Comparison of ENCODE assay signal across 8 mouse cellular contexts in the genomic region with DNA sequence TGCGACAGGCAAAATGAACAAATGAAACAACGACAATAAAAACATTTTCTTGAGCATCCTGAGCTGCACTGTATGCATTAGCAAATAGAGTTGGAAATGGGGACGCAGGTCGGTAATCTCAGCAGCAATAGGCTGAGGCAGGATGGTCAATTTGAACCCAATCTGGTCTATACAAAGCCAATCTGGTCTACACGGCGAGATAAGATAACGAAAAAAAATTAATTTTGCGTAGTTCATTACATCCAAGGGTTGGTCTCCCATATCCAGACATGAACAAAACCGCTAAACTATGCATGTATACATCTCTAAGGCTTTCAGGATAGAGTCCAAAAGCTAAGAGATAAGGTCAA. TPM values are rescaled to one million over a fixed set of nuclear protein-coding genes. Genes with fewer than 3 reads are reported as not detected.
A peak's percentile ranks its signal among the peaks of the same experiment; 100 is the strongest.
DNase-seq lines count a peak whose midpoint lies in the region; ATAC-seq and TF ChIP-seq lines count a peak whose summit lies in the region.

No protein-coding gene starts in this region.

- H3K9ac ChIP-seq in heart, embryonic 12.5 days = peak overlapping the region; percentile 70
- H3K9ac ChIP-seq in ES-Bruce4 (ENCODE audit: low read depth, poor library complexity, severe bottlenecking) = peak overlapping the region; percentile 84
- H3K9ac ChIP-seq in forebrain, embryonic 16.5 days (replicated peaks; ENCODE audit: low read depth, low read length) = peak overlapping the region; percentile 78
- peak overlapping the region; percentile 80 for H3K9ac ChIP-seq in liver, postnatal 0 days (replicated peaks)

- H3K4me1 ChIP-seq in heart, embryonic 12.5 days (replicated peaks) = no peaks in the 10 kb centered on the region
- peaks cover 1% of the 10 kb centered on the region for H3K4me1 ChIP-seq in ES-Bruce4 (ENCODE audit: control insufficient read depth, insufficient read depth, low read length)
- peaks cover 9% of the 10 kb centered on the region for H3K4me1 ChIP-seq in forebrain, embryonic 16.5 days (replicated peaks; ENCODE audit: control insufficient read depth, insufficient read depth, low read length)
- H3K4me1 ChIP-seq in liver, postnatal 0 days (ENCODE audit: insufficient read depth) = peaks cover 10% of the 10 kb centered on the region; the same call in 1 of the 2 replicates

- no peak for TF ChIP-seq CTCF in ES-Bruce4 (IDR thresholded peaks at IDR 0.05; ENCODE audit: low read depth, low read length)
- TF ChIP-seq CTCF in liver, postnatal 0 days (IDR thresholded peaks at IDR 0.05; ENCODE audit: low read depth) = no peak

- H3K9me3 ChIP-seq in heart, embryonic 12.5 days (replicated peaks) = no peaks in the 10 kb centered on the region
- H3K9me3 ChIP-seq in ES-Bruce4 (replicated peaks; ENCODE audit: control insufficient read depth, insufficient read depth, low read length, poor library complexity, severe bottlenecking) = no peaks in the 10 kb centered on the region
- no peaks in the 10 kb centered on the region for H3K9me3 ChIP-seq in forebrain, embryonic 16.5 days (ENCODE audit: control insufficient read depth, low read length)
- H3K9me3 ChIP-seq in liver, postnatal 0 days (ENCODE audit: low read length) = no peaks in the 10 kb centered on the region

- DNase-seq in heart, adult 11 months = no peak
- DNase-seq in liver, postnatal 0 days = no peak
- no peak for DNase-seq in left cerebral cortex, adult 18-20 months (ENCODE audit: low spot score in 2 of 2)
- DNase-seq in testis, postnatal 10 days (ENCODE audit: low spot score) = no peak
- DNase-seq in right cerebral cortex, adult 2 months (ENCODE audit: low spot score in 2 of 2) = no peak

- TF ChIP-seq EP300 in ES-Bruce4 (IDR thresholded peaks at IDR 0.05; ENCODE audit: insufficient read depth, low read depth, low read length) = no peak
- no peak for TF ChIP-seq EP300 in liver, postnatal 0 days (IDR thresholded peaks at IDR 0.05; ENCODE audit: low read depth)

- no peaks in the 10 kb centered on the region for H3K27me3 ChIP-seq in heart, embryonic 12.5 days (replicated peaks)
- no peaks in the 10 kb centered on the region for H3K27me3 ChIP-seq in ES-Bruce4 (ENCODE audit: control insufficient read depth, insufficient read depth, low read length, poor library complexity, severe bottlenecking)
- H3K27me3 ChIP-seq in forebrain, embryonic 16.5 days (replicated peaks; ENCODE audit: control insufficient read depth, insufficient read depth, low read length) = no peaks in the 10 kb centered on the region
- no peaks in the 10 kb centered on the region for H3K27me3 ChIP-seq in liver, postnatal 0 days (ENCODE audit: insufficient read depth, low read length)

- peak overlapping the region; percentile 83 for H3K4me3 ChIP-seq in heart, embryonic 12.5 days
- peak overlapping the region; percentile 99 for H3K4me3 ChIP-seq in ES-Bruce4 (ENCODE audit: low read depth, low read length)
- peak overlapping the region; percentile 82 for H3K4me3 ChIP-seq in forebrain, embryonic 16.5 days (replicated peaks; ENCODE audit: low read length)
- H3K4me3 ChIP-seq in liver, postnatal 0 days (ENCODE audit: low read depth, low read length) = peak overlapping the region; percentile 82

- TF ChIP-seq POLR2A in ES-Bruce4 (IDR thresholded peaks at IDR 0.05; ENCODE audit: insufficient read depth, low read length) = no peak

- peak overlapping the region; percentile 75 for H3K27ac ChIP-seq in heart, embryonic 12.5 days (ENCODE audit: poor library complexity, severe bottlenecking)
- H3K27ac ChIP-seq in ES-Bruce4 (ENCODE audit: insufficient read depth, low read length) = peak overlapping the region; percentile 23; the same call in 1 of the 2 replicates
- peak overlapping the region; percentile 90 for H3K27ac ChIP-seq in forebrain, embryonic 16.5 days (ENCODE audit: low read length)
- H3K27ac ChIP-seq in liver, postnatal 0 days (ENCODE audit: low read depth) = peak overlapping the region; percentile 84

- peak overlapping the region; percentile 75 for H3K4me2 ChIP-seq in heart, embryonic 12.5 days
- peak overlapping the region; percentile 84 for H3K4me2 ChIP-seq in forebrain, embryonic 16.5 days (ENCODE audit: low read length)
- H3K4me2 ChIP-seq in liver, postnatal 0 days (ENCODE audit: low read depth, low read length) = peak overlapping the region; percentile 78

- H3K36me3 ChIP-seq in heart, embryonic 12.5 days = no peaks in the 10 kb centered on the region
- H3K36me3 ChIP-seq in ES-Bruce4 (ENCODE audit: control insufficient read depth, insufficient read depth, low read length, poor library complexity, severe bottlenecking) = no peaks in the 10 kb centered on the region; the same call in 1 of the 2 replicates
- H3K36me3 ChIP-seq in forebrain, embryonic 16.5 days (ENCODE audit: control insufficient read depth, insufficient read depth) = no peaks in the 10 kb centered on the region
- peaks cover 3% of the 10 kb centered on the region; the same call in 1 of the 2 replicates for H3K36me3 ChIP-seq in liver, postnatal 0 days (replicated peaks; ENCODE audit: insufficient read depth, low read length)

- 0 out of 2 replicates have a peak, but pooled peaks have one; percentile 19 for ATAC-seq in heart, embryonic 12.5 days (ENCODE audit: insufficient number of reproducible peaks, low FRiP score)
- ATAC-seq in forebrain, embryonic 16.5 days = no peak; the same call in 1 of the 2 replicates
- ATAC-seq in liver, postnatal 0 days = no peak; the same call in 1 of the 2 replicates

- 18% methylated on average over 9 of the region's 9 CpGs for WGBS in heart, embryonic 12.5 days
- WGBS in forebrain, embryonic 16.5 days = 24% methylated on average over 9 of the region's 9 CpGs
- WGBS in liver, postnatal 0 days (ENCODE audit: insufficient replicate concordance) = 15% methylated on average over 9 of the region's 9 CpGs

RNA-seq across cellular contexts. Expression of a gene that starts 0.4 kb away (rescaled TPM):
- 32.1 and 34.3 TPM in 2 replicates for polyA plus RNA-seq in heart, embryonic 12.5 days (2016; fragmentation: Nextera tagmentation; extraction: Ambion mirVana)
- 20.2 and 24.1 TPM in 2 replicates for polyA plus RNA-seq in ES-Bruce4 (2011; ENCODE audit: insufficient read depth, insufficient read length, low read depth, missing spikeins)
- polyA plus RNA-seq in forebrain, embryonic 16.5 days (2015; fragmentation: Nextera tagmentation; extraction: Ambion mirVana) = 25.2 and 26.4 TPM in 2 replicates
- 10.1 and 11.8 TPM in 2 replicates for polyA plus RNA-seq in liver, postnatal 0 days (2015; fragmentation: Nextera tagmentation; extraction: Ambion mirVana)
- 10 to 100 TPM; 10.8 to 17.2 TPM for total RNA-seq in left cerebral cortex, adult 18-20 months (2021)

Comparison
In these comparisons a context has a peak if more than half of its experiments do, and no peak if none do; other contexts are left out.
1. H3K27ac ChIP-seq: peak in every context shown above with its lines; median percentile 90 in forebrain, embryonic 16.5 days; 84 in liver, postnatal 0 days; 75 in heart, embryonic 12.5 days; 23 in ES-Bruce4.